Mouse (Mus musculus) thymus, adult 2 months (tissue): ENCODE results near the gene Shisa9. TPM values are rescaled to one million over a fixed set of nuclear protein-coding genes. Genes with fewer than 3 reads are reported as not detected.

Experiments
- DNase-seq: peaks from one replicate; pipeline ENCODE4 v3.0.0; 2021
- H3K27ac ChIP-seq: fragments of 200-500 bp; 2 replicates; pipeline ENCODE4 v1.5.1; 2012; ENCODE audit warnings: low read length, control low read depth; ENCODE audit not compliant: control insufficient read depth, insufficient read depth
- H3K27me3 ChIP-seq: fragments of 200-500 bp; 2 replicates; pipeline ENCODE4 v1.6.1; 2012; ENCODE audit warnings: mild to moderate bottlenecking, low read length, moderate library complexity, mixed read lengths; ENCODE audit not compliant: control insufficient read depth, insufficient read depth
- H3K36me3 ChIP-seq: fragments of 200-500 bp; 2 replicates; pipeline ENCODE4 v1.6.1; 2012; ENCODE audit warnings: mild to moderate bottlenecking, low read length, moderate library complexity; ENCODE audit not compliant: control insufficient read depth, insufficient read depth
- H3K4me1 ChIP-seq: fragments of 200-500 bp; replicated peaks from 2 replicates; pipeline ENCODE4 v1.6.1; 2012; ENCODE audit warnings: low read length; ENCODE audit not compliant: control insufficient read depth, insufficient read depth
- H3K4me3 ChIP-seq: fragments of 200-500 bp; 2 replicates; pipeline ENCODE4 v1.5.1; 2012; ENCODE audit warnings: mild to moderate bottlenecking, low read length, control low read depth, moderate library complexity; ENCODE audit not compliant: control insufficient read depth, insufficient read depth
- CTCF ChIP-seq: fragments of 200-500 bp; IDR thresholded peaks from 2 replicates; pipeline ENCODE4 v1.5.1; 2012; ENCODE audit warnings: mild to moderate bottlenecking, control low read depth, low read length, moderate library complexity, borderline replicate concordance; ENCODE audit not compliant: control insufficient read depth, poor library complexity, insufficient read depth; ENCODE audit errors: extremely low read depth
- POLR2A ChIP-seq: fragments of 200-500 bp; IDR thresholded peaks from 2 replicates; pipeline ENCODE4 v1.6.1; 2012; ENCODE audit warnings: mild to moderate bottlenecking, low read length, control low read depth, moderate library complexity; ENCODE audit not compliant: control insufficient read depth, poor library complexity, insufficient read depth; ENCODE audit errors: extremely low read depth
- WGBS: fragments of 180-500 bp; shearing (Covaris S2); methylation state at CpG from one replicate; pipeline ENCODE4 v1.1.7; 2018; 5-methylcytosine and 5-hydroxymethylcytosine counted together
- polyA plus RNA-seq: library from polyadenylated mRNA; depleted of rRNA; stranded (reverse); fragments of >200 nt; gene quantifications from 2 replicates; pipeline ENCODE4 v1.2.3, GENCODE M21; 2012

The Shisa9 gene
- polyA plus RNA-seq, 1 experiment = 1.3 TPM

DNA sequence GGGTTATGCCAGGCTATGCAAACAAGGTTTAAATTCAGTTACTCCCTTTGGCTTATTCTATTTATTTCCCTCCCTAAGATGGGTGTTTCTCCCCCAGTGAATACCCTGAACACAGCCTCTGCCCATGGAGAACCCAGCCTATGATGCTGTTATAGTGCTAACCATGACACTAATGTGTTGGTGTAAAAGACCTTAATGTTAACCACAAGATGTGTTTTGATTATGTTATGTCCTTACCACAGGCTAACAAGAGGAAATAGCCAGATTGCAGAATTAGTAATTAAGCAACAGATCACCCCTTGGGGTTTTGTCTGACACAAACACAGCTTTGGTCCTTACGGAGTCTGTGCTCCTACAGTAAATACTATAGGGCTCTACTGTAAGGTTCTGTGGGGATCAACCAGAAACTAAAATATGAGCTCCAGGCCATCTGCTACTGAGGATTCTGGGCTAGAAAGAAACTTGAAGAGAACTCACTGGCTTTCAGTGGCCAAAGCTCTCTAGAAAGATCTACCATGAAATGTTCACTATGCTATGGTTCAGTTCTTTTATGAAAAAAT lies 189.6 kb downstream of the Shisa9 start:
- H3K4me1 ChIP-seq = no peaks in the 10 kb centered on the region
- H3K36me3 ChIP-seq = no peaks in the 10 kb centered on the region
- H3K27me3 ChIP-seq = no peaks in the 10 kb centered on the region
- no peak for DNase-seq
- WGBS = 94% methylated on average over 1 of the region's 1 CpGs
- H3K4me3 ChIP-seq = no peak overlapping the region
- H3K27ac ChIP-seq = no peak overlapping the region
- no peak for TF ChIP-seq POLR2A
- no peak for TF ChIP-seq CTCF

DNA sequence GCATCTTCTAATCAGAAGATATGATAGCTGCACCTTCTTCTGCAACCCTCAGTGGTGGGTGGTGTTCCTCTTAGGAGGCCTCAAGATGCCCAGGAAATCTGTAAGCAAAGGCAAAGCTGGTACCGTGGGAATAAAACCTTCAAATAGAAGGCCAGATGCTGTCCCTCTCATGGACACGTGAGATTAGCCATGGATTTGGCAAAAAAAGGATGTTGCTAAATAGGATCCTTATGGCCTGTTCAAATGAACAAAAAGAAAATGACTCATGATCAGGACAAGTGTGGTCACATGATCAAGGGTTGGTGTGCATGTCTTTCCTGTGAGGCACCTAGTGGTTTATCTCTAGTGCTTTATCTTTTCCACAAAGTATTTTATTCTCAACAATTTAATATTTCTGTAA lies 194.1 kb downstream of the Shisa9 start:
- no peak for TF ChIP-seq CTCF
- TF ChIP-seq POLR2A = no peak
- H3K36me3 ChIP-seq = no peaks in the 10 kb centered on the region
- H3K27ac ChIP-seq = no peak overlapping the region
- no peaks in the 10 kb centered on the region for H3K27me3 ChIP-seq
- no peak overlapping the region for H3K4me3 ChIP-seq
- H3K4me1 ChIP-seq = no peaks in the 10 kb centered on the region
- 79% methylated on average over 2 of the region's 2 CpGs for WGBS
- DNase-seq = no peak

DNA sequence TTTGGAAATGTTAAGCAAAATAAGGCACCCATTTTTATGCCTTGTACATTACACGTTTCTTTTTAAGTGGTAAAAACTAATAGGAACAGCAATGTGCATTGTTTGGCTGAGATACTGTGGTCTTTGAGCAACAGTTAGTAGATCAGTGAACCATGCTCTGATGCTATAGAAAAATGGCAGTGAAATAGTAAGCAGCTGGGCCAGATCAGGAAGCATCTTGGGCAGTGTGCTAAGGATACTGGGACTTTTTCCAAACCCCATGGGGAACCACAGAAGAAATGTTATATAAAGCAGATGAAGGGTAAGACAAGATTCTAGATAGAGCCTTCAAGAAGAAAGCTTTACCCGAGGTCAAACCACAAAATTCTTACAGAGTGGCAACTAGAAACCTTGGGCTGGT lies 205.8 kb downstream of the Shisa9 start:
- H3K4me3 ChIP-seq = no peak overlapping the region
- 44% methylated on average over 2 of the region's 2 CpGs for whole genome bisulfite sequencing
- no peak for TF ChIP-seq CTCF
- TF ChIP-seq POLR2A = no peak
- H3K27me3 ChIP-seq = no peaks in the 10 kb centered on the region
- no peak overlapping the region for H3K27ac ChIP-seq
- no peaks in the 10 kb centered on the region for H3K4me1 ChIP-seq
- H3K36me3 ChIP-seq = no peaks in the 10 kb centered on the region
- no peak for DNase-seq

DNA sequence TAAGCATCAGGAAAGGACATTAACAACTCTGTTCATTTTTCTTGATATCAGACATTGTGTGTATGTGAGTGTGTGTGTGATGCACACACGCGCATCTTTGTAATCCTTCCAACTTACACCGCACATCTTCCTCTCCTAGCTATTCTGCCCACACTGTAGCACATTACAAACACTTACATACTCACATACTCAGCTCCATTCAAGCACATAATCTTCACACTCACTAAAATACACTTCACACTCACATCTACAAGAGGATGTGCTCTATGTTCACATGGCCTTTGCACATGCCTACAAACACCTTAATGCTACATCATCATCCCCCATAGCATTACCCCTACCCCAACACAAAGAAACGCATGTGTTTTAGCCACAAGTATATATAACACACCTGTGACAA lies 212.9 kb downstream of the Shisa9 start:
- H3K36me3 ChIP-seq = no peaks in the 10 kb centered on the region
- no peaks in the 10 kb centered on the region for H3K27me3 ChIP-seq
- no peak overlapping the region for H3K4me3 ChIP-seq
- no peak for DNase-seq
- H3K4me1 ChIP-seq = no peaks in the 10 kb centered on the region
- WGBS = 98% methylated on average over 4 of the region's 4 CpGs
- no peak overlapping the region for H3K27ac ChIP-seq
- TF ChIP-seq POLR2A = no peak
- TF ChIP-seq CTCF = no peak

DNA sequence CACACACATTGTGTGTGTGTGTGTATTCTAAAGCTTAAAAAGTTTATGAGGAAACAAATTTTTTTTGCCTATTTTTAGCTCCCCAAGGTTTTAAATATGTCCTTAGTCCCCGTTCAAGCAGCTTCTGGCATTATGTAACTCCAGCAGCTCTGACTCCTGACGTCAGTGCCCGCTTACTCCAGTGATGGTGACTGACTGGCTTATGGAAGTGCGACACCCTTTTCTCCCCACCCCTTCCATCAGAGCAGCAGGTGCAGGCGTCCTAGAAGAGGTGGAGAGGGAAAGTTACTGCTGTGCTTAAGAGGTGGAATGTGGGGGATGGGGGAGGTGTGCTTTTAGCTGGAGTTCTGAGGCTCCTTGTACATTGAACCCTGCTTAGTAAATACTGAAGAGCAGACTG lies 213.7 kb downstream of the Shisa9 start:
- WGBS = 62% methylated on average over 5 of the region's 5 CpGs
- Histone ChIP-seq H3K4me1 (no peaks in the 10 kb centered on the region), H3K27me3 (no peaks in the 10 kb centered on the region), H3K4me3 (no peak overlapping the region), H3K27ac (no peak overlapping the region), H3K36me3 (no peaks in the 10 kb centered on the region)
- DNase-seq = no peak
- TF ChIP-seq POLR2A (no peak), CTCF (no peak)

DNA sequence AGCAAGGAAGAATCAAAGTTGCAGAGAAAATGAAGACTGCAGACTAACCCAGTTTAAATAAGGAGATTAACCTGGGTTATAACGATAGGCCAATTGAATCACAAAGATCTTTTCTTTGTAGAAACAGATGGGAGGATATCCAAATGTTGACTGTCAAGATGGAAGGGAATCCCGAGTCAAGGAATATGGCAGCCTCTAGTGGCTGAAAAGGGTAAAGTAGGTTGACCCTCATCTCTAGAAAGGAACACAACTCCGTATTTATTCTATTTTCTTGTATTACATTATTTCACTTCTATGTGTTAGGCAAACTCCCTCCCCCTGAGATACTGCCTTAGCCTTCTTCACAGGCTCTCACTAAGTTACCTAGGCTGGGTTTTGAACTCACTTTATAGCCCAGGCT lies 217.3 kb downstream of the Shisa9 start:
- no peaks in the 10 kb centered on the region for H3K27me3 ChIP-seq
- no peak for DNase-seq
- no peak for TF ChIP-seq POLR2A
- TF ChIP-seq CTCF = no peak
- no peaks in the 10 kb centered on the region for H3K36me3 ChIP-seq
- H3K27ac ChIP-seq = no peak overlapping the region
- no peak overlapping the region for H3K4me3 ChIP-seq
- 45% methylated on average over 3 of the region's 3 CpGs for WGBS
- H3K4me1 ChIP-seq = no peaks in the 10 kb centered on the region

DNA sequence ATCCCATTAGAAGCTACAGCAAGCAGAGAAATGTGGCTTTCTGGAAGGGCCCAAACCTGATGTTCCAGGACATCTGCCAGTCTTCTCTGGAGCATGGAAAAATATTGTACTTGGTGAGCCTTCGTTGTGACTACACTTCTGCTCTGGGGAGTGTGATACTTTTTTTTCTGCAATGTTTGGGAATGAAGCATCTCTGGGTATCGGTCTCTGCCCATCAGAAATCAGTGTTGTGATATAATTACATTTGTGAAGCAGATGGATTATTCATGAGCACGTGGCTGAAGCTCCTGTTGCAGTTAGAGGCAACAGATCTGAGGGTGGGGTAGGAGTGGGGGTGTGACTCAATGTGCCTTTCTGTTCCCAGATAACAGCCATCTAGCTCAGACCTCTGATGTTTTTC lies 218.2 kb downstream of the Shisa9 start:
- H3K4me3 ChIP-seq = no peak overlapping the region
- 75% methylated on average over 3 of the region's 3 CpGs for WGBS
- TF ChIP-seq POLR2A (no peak), CTCF (no peak)
- H3K36me3 ChIP-seq = no peaks in the 10 kb centered on the region
- no peaks in the 10 kb centered on the region for H3K27me3 ChIP-seq
- DNase-seq = no peak
- H3K27ac ChIP-seq = no peak overlapping the region
- H3K4me1 ChIP-seq = no peaks in the 10 kb centered on the region
